Mouse (Mus musculus) erythroblast, adult 5-6 weeks (primary cell): ENCODE data around the gene Ppm1n. TPM values are rescaled to one million over a fixed set of nuclear protein-coding genes. Genes with fewer than 3 reads are reported as not detected.

Experiments used
- ATAC-seq: replicated peaks from 2 replicates; pipeline ENCODE4 v1.8.0; 2016; ENCODE audit warnings: moderate number of reproducible peaks, mild to moderate bottlenecking, moderate TSS enrichment, inconsistent platforms; ENCODE audit not compliant: poor library complexity, low FRiP score, severe bottlenecking
- total RNA-seq, 2 experiments: library from RNA; stranded (forward) in 1 of 2; stranded (reverse) in 1 of 2; fragments of 150-400 nt in 1 of 2; fragments of 200-764, 138-1000 nt in 1 of 2; gene quantifications; 2 replicates each; pipeline versions ENCODE4 v1.2.3 to v1.2.4; 2015 to 2017; ENCODE audit warnings: low replicate concordance in 2 of 2

Gene Ppm1n
- total RNA-seq, 2 experiments from 2014 or later: not detected

DNA sequence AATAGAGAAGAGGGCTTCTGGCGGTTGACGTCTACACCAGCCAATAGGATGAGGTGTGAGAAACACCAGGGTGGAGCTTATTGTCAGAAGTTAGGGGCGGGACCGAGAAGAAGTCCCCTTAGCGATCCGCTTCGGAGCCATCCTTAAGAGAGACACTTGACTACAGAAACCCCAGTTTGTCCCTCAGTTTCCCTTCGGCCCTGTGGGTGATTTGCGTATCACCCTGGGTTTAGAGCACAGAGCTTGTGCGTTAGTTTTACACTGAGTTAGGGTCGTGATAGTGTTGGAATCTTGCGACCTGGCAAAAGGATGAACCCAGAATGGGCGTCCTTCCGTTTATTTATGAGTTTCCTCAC, 51.1 kb downstream of the Ppm1n start:
- ATAC-seq: no peak

DNA sequence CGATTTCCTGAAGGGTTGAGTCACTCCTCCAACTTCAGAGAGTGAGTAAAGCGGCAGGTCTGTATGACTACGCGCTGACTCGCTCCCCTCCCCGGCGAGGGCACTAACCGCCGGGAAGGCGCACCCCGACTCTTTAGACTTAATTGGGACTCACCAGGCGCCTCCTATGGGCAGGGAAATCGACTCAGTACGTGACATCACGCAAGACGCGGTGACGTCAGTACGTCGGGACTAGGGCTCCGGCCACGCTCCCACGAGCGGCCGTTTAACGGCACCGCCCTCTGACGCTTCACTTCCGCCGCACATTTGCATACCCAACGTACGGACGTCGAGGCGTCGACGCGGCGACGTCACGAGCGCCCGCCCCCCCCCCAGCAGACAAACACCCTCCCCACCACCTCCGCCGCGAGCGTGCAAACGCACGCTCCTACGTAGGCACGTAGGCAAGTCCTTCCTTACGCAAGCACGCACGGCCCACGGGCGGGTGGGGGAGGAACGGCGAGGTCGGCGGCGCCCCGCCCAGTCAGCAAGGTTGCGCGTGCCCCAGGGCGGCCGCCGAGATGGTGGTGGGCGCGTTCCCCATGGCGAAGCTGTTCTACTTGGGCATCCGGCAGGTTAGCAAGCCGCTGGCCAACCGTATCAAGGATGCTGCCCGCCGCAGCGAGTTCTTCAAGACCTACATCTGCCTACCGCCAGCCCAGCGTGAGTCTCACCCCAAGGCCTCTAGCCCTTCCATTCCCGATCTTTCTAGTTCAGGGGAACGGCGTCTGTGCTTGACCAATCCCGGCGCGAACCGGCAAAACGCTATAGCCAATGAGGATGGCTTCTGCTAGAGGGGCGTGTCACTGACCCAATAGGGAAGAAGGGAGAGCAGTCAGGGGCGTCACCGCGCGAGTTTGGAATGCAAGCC, 51.7 kb downstream of the Ppm1n start, which contains the start of gene Opa3:
Opa3 (plus strand) TSS at position 452 of the 910 bp plus-strand sequence.
- ATAC-seq: peak; percentile 78

DNA sequence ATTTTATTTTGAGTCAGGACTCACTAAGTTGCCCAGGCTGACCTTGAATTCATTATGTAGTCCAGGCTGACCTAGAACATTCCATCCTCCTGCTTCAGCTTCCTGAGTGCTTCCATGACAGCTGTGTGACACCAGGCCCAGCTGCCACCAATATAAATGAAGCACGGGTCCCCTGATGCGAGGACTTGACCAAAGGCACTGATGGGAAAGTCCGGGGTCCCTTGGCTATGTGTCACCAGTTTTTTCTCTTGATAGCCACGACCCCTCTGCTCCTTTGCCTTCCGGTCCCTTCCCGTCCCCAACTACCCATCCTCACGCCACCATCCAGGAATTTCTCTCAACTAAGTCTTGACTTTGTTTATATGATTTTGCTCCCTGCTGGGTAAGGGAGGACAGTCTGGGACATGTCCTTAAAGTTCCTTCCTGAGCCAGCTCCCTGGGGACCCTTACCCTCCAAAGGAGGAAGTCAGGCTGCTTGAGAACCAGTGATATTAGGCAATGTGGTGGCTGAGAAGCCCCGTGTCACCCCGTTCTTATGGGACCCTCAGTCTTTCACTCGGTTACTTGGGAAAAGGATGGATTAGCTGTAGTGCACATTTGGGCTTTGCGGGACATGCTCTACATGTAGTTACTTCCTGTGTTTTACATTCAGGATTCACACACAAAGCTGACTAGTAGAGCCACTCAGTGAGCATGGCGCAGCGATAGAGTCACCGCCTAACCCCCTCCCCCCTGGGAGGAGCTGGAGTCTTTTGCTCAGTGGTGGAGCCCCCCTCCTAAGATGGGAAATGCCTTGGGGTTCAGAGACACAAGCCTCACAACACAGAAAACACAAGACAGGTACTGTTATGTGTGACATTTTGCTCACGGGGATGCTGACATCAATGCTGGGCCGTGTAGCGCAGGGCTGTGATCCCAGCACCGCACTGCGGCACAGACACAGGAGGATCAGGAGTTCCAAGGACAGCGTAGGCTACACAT, 52.8 kb downstream of the Ppm1n start:
- peak; percentile 18 for ATAC-seq

Other genes with a start within 250 kb of the Ppm1n start
- gene Rsph6a, start 225.4 kb downstream of the Ppm1n start, total RNA-seq (2015; ENCODE audit: low replicate concordance): not detected in 2 replicates
- gene Rsph6a, start 225.4 kb downstream of the Ppm1n start, total RNA-seq (2017; ENCODE audit: low replicate concordance): not detected in 2 replicates
- gene Dmwd, start 203.8 kb downstream of the Ppm1n start, total RNA-seq (2015; ENCODE audit: low replicate concordance): 1.9 and 3.1 TPM in 2 replicates
- 1.0 and 2.6 TPM in 2 replicates for gene Dmwd, start 203.8 kb downstream of the Ppm1n start, total RNA-seq (2017; ENCODE audit: low replicate concordance)
- 3.8 TPM in 1 of 2 replicates, not detected in the other for gene Dmpk, start 196.2 kb downstream of the Ppm1n start, total RNA-seq (2015; ENCODE audit: low replicate concordance)
- gene Dmpk, start 196.2 kb downstream of the Ppm1n start, total RNA-seq (2017; ENCODE audit: low replicate concordance): 4.3 and 6.0 TPM in 2 replicates
- 0.42 TPM in 1 of 2 replicates, not detected in the other for gene Six5, start 185.5 kb downstream of the Ppm1n start, total RNA-seq (2015; ENCODE audit: low replicate concordance)
- gene Six5, start 185.5 kb downstream of the Ppm1n start, total RNA-seq (2017; ENCODE audit: low replicate concordance): not detected in 2 replicates
- gene Gm4969, start 161.7 kb downstream of the Ppm1n start, total RNA-seq (2015; ENCODE audit: low replicate concordance): not detected in 2 replicates
- gene Gm4969, start 161.7 kb downstream of the Ppm1n start, total RNA-seq (2017; ENCODE audit: low replicate concordance): 0.28 TPM in 1 of 2 replicates, not detected in the other
- gene Fbxo46, start 160.2 kb downstream of the Ppm1n start, total RNA-seq (2015; ENCODE audit: low replicate concordance): 0.21 and 0.77 TPM in 2 replicates
- gene Fbxo46, start 160.2 kb downstream of the Ppm1n start, total RNA-seq (2017; ENCODE audit: low replicate concordance): 2.1 and 2.5 TPM in 2 replicates
- gene Qpctl, start 130.8 kb downstream of the Ppm1n start, total RNA-seq (2015; ENCODE audit: low replicate concordance): 1.3 and 6.7 TPM in 2 replicates
- gene Qpctl, start 130.8 kb downstream of the Ppm1n start, total RNA-seq (2017; ENCODE audit: low replicate concordance): 0.70 and 1.3 TPM in 2 replicates
- gene Snrpd2, start 130.3 kb downstream of the Ppm1n start, total RNA-seq (2015; ENCODE audit: low replicate concordance): 15.0 TPM in 2 replicates
- 20.2 and 22.0 TPM in 2 replicates for gene Snrpd2, start 130.3 kb downstream of the Ppm1n start, total RNA-seq (2017; ENCODE audit: low replicate concordance)
- 0.42 TPM in 1 of 2 replicates, not detected in the other for gene Gipr, start 113.9 kb downstream of the Ppm1n start, total RNA-seq (2015; ENCODE audit: low replicate concordance)
- gene Gipr, start 113.9 kb downstream of the Ppm1n start, total RNA-seq (2017; ENCODE audit: low replicate concordance): not detected in 2 replicates
- 1.5 and 2.1 TPM in 2 replicates for gene Eml2, start 103.6 kb downstream of the Ppm1n start, total RNA-seq (2015; ENCODE audit: low replicate concordance)
- 2.8 and 3.7 TPM in 2 replicates for gene Eml2, start 103.6 kb downstream of the Ppm1n start, total RNA-seq (2017; ENCODE audit: low replicate concordance)
- gene Gpr4, start 67.5 kb downstream of the Ppm1n start, total RNA-seq (2015; ENCODE audit: low replicate concordance): 0.19 TPM in 1 of 2 replicates, not detected in the other
- not detected in 2 replicates for gene Gpr4, start 67.5 kb downstream of the Ppm1n start, total RNA-seq (2017; ENCODE audit: low replicate concordance)
- 6.5 and 7.7 TPM in 2 replicates for gene Opa3, start 51.7 kb downstream of the Ppm1n start, total RNA-seq (2015; ENCODE audit: low replicate concordance)
- 2.1 and 5.6 TPM in 2 replicates for gene Opa3, start 51.7 kb downstream of the Ppm1n start, total RNA-seq (2017; ENCODE audit: low replicate concordance)
- 34.6 and 35.9 TPM in 2 replicates for gene Vasp, start 8.2 kb downstream of the Ppm1n start, total RNA-seq (2015; ENCODE audit: low replicate concordance)
- gene Vasp, start 8.2 kb downstream of the Ppm1n start, total RNA-seq (2017; ENCODE audit: low replicate concordance): 32.5 and 56.6 TPM in 2 replicates
- not detected in 2 replicates for gene Rtn2, start 2.6 kb upstream of the Ppm1n start, total RNA-seq (2015; ENCODE audit: low replicate concordance)
- gene Rtn2, start 2.6 kb upstream of the Ppm1n start, total RNA-seq (2017; ENCODE audit: low replicate concordance): not detected in 2 replicates
- 2.9 and 3.1 TPM in 2 replicates for gene Fosb, start 30.0 kb upstream of the Ppm1n start, total RNA-seq (2015; ENCODE audit: low replicate concordance)
- 2.2 and 3.8 TPM in 2 replicates for gene Fosb, start 30.0 kb upstream of the Ppm1n start, total RNA-seq (2017; ENCODE audit: low replicate concordance)
- 8.6 and 8.8 TPM in 2 replicates for gene Ercc1, start 64.7 kb upstream of the Ppm1n start, total RNA-seq (2015; ENCODE audit: low replicate concordance)
- gene Ercc1, start 64.7 kb upstream of the Ppm1n start, total RNA-seq (2017; ENCODE audit: low replicate concordance): 4.6 and 5.2 TPM in 2 replicates
- gene Cd3eap, start 79.4 kb upstream of the Ppm1n start, total RNA-seq (2015; ENCODE audit: low replicate concordance): 1.2 and 1.9 TPM in 2 replicates
- gene Cd3eap, start 79.4 kb upstream of the Ppm1n start, total RNA-seq (2017; ENCODE audit: low replicate concordance): 2.6 and 5.7 TPM in 2 replicates
- gene Ppp1r13l, start 79.7 kb upstream of the Ppm1n start, total RNA-seq (2015; ENCODE audit: low replicate concordance): 0.19 and 3.3 TPM in 2 replicates
- not detected in 2 replicates for gene Ppp1r13l, start 79.7 kb upstream of the Ppm1n start, total RNA-seq (2017; ENCODE audit: low replicate concordance)
- 1.3 and 2.7 TPM in 2 replicates for gene Ercc2, start 101.9 kb upstream of the Ppm1n start, total RNA-seq (2015; ENCODE audit: low replicate concordance)
- gene Ercc2, start 101.9 kb upstream of the Ppm1n start, total RNA-seq (2017; ENCODE audit: low replicate concordance): 11.4 and 18.0 TPM in 2 replicates
- gene Klc3, start 124.0 kb upstream of the Ppm1n start, total RNA-seq (2015; ENCODE audit: low replicate concordance): not detected in 2 replicates
- not detected in 2 replicates for gene Klc3, start 124.0 kb upstream of the Ppm1n start, total RNA-seq (2017; ENCODE audit: low replicate concordance)
- not detected in 2 replicates for gene Ckm, start 124.7 kb upstream of the Ppm1n start, total RNA-seq (2015; ENCODE audit: low replicate concordance)
- not detected in 2 replicates for gene Ckm, start 124.7 kb upstream of the Ppm1n start, total RNA-seq (2017; ENCODE audit: low replicate concordance)
- gene Mark4, start 178.8 kb upstream of the Ppm1n start, total RNA-seq (2015; ENCODE audit: low replicate concordance): 1.9 and 5.2 TPM in 2 replicates
- 1.7 and 2.8 TPM in 2 replicates for gene Mark4, start 178.8 kb upstream of the Ppm1n start, total RNA-seq (2017; ENCODE audit: low replicate concordance)
- gene Exoc3l2, start 183.3 kb upstream of the Ppm1n start, total RNA-seq (2015; ENCODE audit: low replicate concordance): not detected in 2 replicates
- not detected in 2 replicates for gene Exoc3l2, start 183.3 kb upstream of the Ppm1n start, total RNA-seq (2017; ENCODE audit: low replicate concordance)
- 3.5 and 4.2 TPM in 2 replicates for gene Bloc1s3, start 228.3 kb upstream of the Ppm1n start, total RNA-seq (2015; ENCODE audit: low replicate concordance)
- gene Bloc1s3, start 228.3 kb upstream of the Ppm1n start, total RNA-seq (2017; ENCODE audit: low replicate concordance): 0.84 and 1.5 TPM in 2 replicates
- gene Trappc6a, start 228.3 kb upstream of the Ppm1n start, total RNA-seq (2015; ENCODE audit: low replicate concordance): 17.9 and 18.8 TPM in 2 replicates
- gene Trappc6a, start 228.3 kb upstream of the Ppm1n start, total RNA-seq (2017; ENCODE audit: low replicate concordance): 2.7 and 7.8 TPM in 2 replicates
- gene Nkpd1, start 237.8 kb upstream of the Ppm1n start, total RNA-seq (2015; ENCODE audit: low replicate concordance): not detected in 2 replicates
- gene Nkpd1, start 237.8 kb upstream of the Ppm1n start, total RNA-seq (2017; ENCODE audit: low replicate concordance): not detected in 2 replicates